Mouse (Mus musculus): ENCODE results near the gene Vezt. TPM values are rescaled to one million over a fixed set of nuclear protein-coding genes. Genes with fewer than 3 reads are reported as not detected.
A peak's percentile ranks its signal among the peaks of the same experiment; 100 is the strongest.

Gene Vezt
- polyA plus RNA-seq, 1 experiment from 2014 or later: 26.9 TPM

- Histone ChIP-seq H3K4me1 (ENCODE audit: control insufficient read depth, insufficient read depth, low read length) (peaks cover 22% of the 10 kb centered on the region), H3K36me3 (ENCODE audit: control insufficient read depth, insufficient read depth, low read length) (0 out of 2 replicates have a peak, but pooled peaks cover 3% of the 10 kb centered on the region), H3K4me2 (no peak overlapping the region), H3K4me3 (ENCODE audit: low read depth, low read length) (no peak overlapping the region), H3K27ac (ENCODE audit: low read depth, low read length) (peak overlapping the region; percentile 13; the same call in 1 of the 2 replicates), H3K9ac (ENCODE audit: low read depth, low read length) (no peak overlapping the region), H3K9me3 (replicated peaks; ENCODE audit: control insufficient read depth, low read length) (no peaks in the 10 kb centered on the region), H3K27me3 (ENCODE audit: control insufficient read depth, insufficient read depth, low read length) (no peaks in the 10 kb centered on the region)
- ATAC-seq (replicated peaks; ENCODE audit: insufficient number of reproducible peaks, low FRiP score, low TSS enrichment): no peak
- 55% methylated on average over 1 of the region's 1 CpGs for WGBS (ENCODE audit: insufficient replicate concordance)
Measured at GRCm38 (mm10) chr10:94047024-94047423, 11.4 kb upstream of the Vezt start.

GRCm38 (mm10) chr10:94045301-94045700, 9.7 kb upstream of the Vezt start:
- Histone ChIP-seq H3K4me2 (no peak overlapping the region), H3K9me3 (replicated peaks; ENCODE audit: control insufficient read depth, low read length) (no peaks in the 10 kb centered on the region), H3K4me1 (ENCODE audit: control insufficient read depth, insufficient read depth, low read length) (peaks cover 22% of the 10 kb centered on the region), H3K4me3 (ENCODE audit: low read depth, low read length) (no peak overlapping the region), H3K36me3 (ENCODE audit: control insufficient read depth, insufficient read depth, low read length) (0 out of 2 replicates have a peak, but pooled peaks cover 3% of the 10 kb centered on the region), H3K9ac (ENCODE audit: low read depth, low read length) (no peak overlapping the region), H3K27me3 (ENCODE audit: control insufficient read depth, insufficient read depth, low read length) (no peaks in the 10 kb centered on the region), H3K27ac (ENCODE audit: low read depth, low read length) (no peak overlapping the region)
- no peak for ATAC-seq (replicated peaks; ENCODE audit: insufficient number of reproducible peaks, low FRiP score, low TSS enrichment)
- 93% methylated on average over 13 of the region's 13 CpGs for WGBS (ENCODE audit: insufficient replicate concordance)

- Histone ChIP-seq H3K4me1 (ENCODE audit: control insufficient read depth, insufficient read depth, low read length) (peaks cover 18% of the 10 kb centered on the region), H3K9me3 (replicated peaks; ENCODE audit: control insufficient read depth, low read length) (no peaks in the 10 kb centered on the region), H3K9ac (ENCODE audit: low read depth, low read length) (no peak overlapping the region), H3K27ac (ENCODE audit: low read depth, low read length) (no peak overlapping the region), H3K4me3 (ENCODE audit: low read depth, low read length) (no peak overlapping the region), H3K36me3 (ENCODE audit: control insufficient read depth, insufficient read depth, low read length) (0 out of 2 replicates have a peak, but pooled peaks cover 3% of the 10 kb centered on the region), H3K27me3 (ENCODE audit: control insufficient read depth, insufficient read depth, low read length) (no peaks in the 10 kb centered on the region), H3K4me2 (no peak overlapping the region)
- 82% methylated on average over 10 of the region's 10 CpGs for WGBS (ENCODE audit: insufficient replicate concordance)
- no peak for ATAC-seq (replicated peaks; ENCODE audit: insufficient number of reproducible peaks, low FRiP score, low TSS enrichment)
Measured at GRCm38 (mm10) chr10:94043908-94044307, 8.3 kb upstream of the Vezt start.

GRCm38 (mm10) chr10:94038366-94039260, 3.0 kb upstream of the Vezt start:
- H3K27me3 ChIP-seq (ENCODE audit: control insufficient read depth, insufficient read depth, low read length): no peaks in the 10 kb centered on the region
- WGBS (ENCODE audit: insufficient replicate concordance): 77% methylated on average over 7 of the region's 7 CpGs
- no peaks in the 10 kb centered on the region for H3K9me3 ChIP-seq (replicated peaks; ENCODE audit: control insufficient read depth, low read length)
- no peak overlapping the region for H3K4me2 ChIP-seq
- H3K36me3 ChIP-seq (ENCODE audit: control insufficient read depth, insufficient read depth, low read length): no peaks in the 10 kb centered on the region
- no peak overlapping the region for H3K9ac ChIP-seq (ENCODE audit: low read depth, low read length)
- H3K27ac ChIP-seq (ENCODE audit: low read depth, low read length): no peak overlapping the region
- no peak overlapping the region for H3K4me3 ChIP-seq (ENCODE audit: low read depth, low read length)
- ATAC-seq (replicated peaks; ENCODE audit: insufficient number of reproducible peaks, low FRiP score, low TSS enrichment): no peak
- peaks cover 10% of the 10 kb centered on the region for H3K4me1 ChIP-seq (ENCODE audit: control insufficient read depth, insufficient read depth, low read length)

GRCm38 (mm10) chr10:94037596-94037995, 2.0 kb upstream of the Vezt start:
- H3K4me2 ChIP-seq: no peak overlapping the region

GRCm38 (mm10) chr10:94037196-94037595, 1.6 kb upstream of the Vezt start:
- Histone ChIP-seq H3K4me2 (peak overlapping the region; percentile 64), H3K27me3 (ENCODE audit: control insufficient read depth, insufficient read depth, low read length) (no peaks in the 10 kb centered on the region), H3K36me3 (ENCODE audit: control insufficient read depth, insufficient read depth, low read length) (no peaks in the 10 kb centered on the region), H3K27ac (ENCODE audit: low read depth, low read length) (no peak overlapping the region), H3K4me1 (ENCODE audit: control insufficient read depth, insufficient read depth, low read length) (peaks cover 10% of the 10 kb centered on the region), H3K9ac (ENCODE audit: low read depth, low read length) (no peak overlapping the region), H3K9me3 (replicated peaks; ENCODE audit: control insufficient read depth, low read length) (no peaks in the 10 kb centered on the region), H3K4me3 (ENCODE audit: low read depth, low read length) (peak overlapping the region; percentile 86)
- WGBS (ENCODE audit: insufficient replicate concordance): 55% methylated on average over 9 of the region's 9 CpGs
- ATAC-seq (replicated peaks; ENCODE audit: insufficient number of reproducible peaks, low FRiP score, low TSS enrichment): no peak

More at GRCm38 (mm10) chr10:94037596-94037995, 2.0 kb upstream of the Vezt start:
- 84% methylated on average over 4 of the region's 4 CpGs for WGBS (ENCODE audit: insufficient replicate concordance)
- Histone ChIP-seq H3K27ac (ENCODE audit: low read depth, low read length) (no peak overlapping the region), H3K4me1 (ENCODE audit: control insufficient read depth, insufficient read depth, low read length) (peaks cover 10% of the 10 kb centered on the region), H3K4me3 (ENCODE audit: low read depth, low read length) (no peak overlapping the region; the same call in 1 of the 2 replicates), H3K36me3 (ENCODE audit: control insufficient read depth, insufficient read depth, low read length) (no peaks in the 10 kb centered on the region), H3K27me3 (ENCODE audit: control insufficient read depth, insufficient read depth, low read length) (no peaks in the 10 kb centered on the region), H3K9ac (ENCODE audit: low read depth, low read length) (no peak overlapping the region), H3K9me3 (replicated peaks; ENCODE audit: control insufficient read depth, low read length) (no peaks in the 10 kb centered on the region)
- no peak for ATAC-seq (replicated peaks; ENCODE audit: insufficient number of reproducible peaks, low FRiP score, low TSS enrichment)

- no peaks in the 10 kb centered on the region for H3K27me3 ChIP-seq (ENCODE audit: control insufficient read depth, insufficient read depth, low read length)
- peak overlapping the region; percentile 93 for H3K9ac ChIP-seq (ENCODE audit: low read depth, low read length)
- no peak for ATAC-seq (replicated peaks; ENCODE audit: insufficient number of reproducible peaks, low FRiP score, low TSS enrichment)
- WGBS (ENCODE audit: insufficient replicate concordance): 1% methylated on average over 24 of the region's 32 CpGs
- H3K9me3 ChIP-seq (replicated peaks; ENCODE audit: control insufficient read depth, low read length): no peaks in the 10 kb centered on the region
- no peaks in the 10 kb centered on the region for H3K36me3 ChIP-seq (ENCODE audit: control insufficient read depth, insufficient read depth, low read length)
- peak overlapping the region; percentile 64 for H3K4me2 ChIP-seq
- H3K27ac ChIP-seq (ENCODE audit: low read depth, low read length): peak overlapping the region; percentile 79
- H3K4me3 ChIP-seq (ENCODE audit: low read depth, low read length): peak overlapping the region; percentile 86
- H3K4me1 ChIP-seq (ENCODE audit: control insufficient read depth, insufficient read depth, low read length): peaks cover 10% of the 10 kb centered on the region
Measured at GRCm38 (mm10) chr10:94036375-94036758, 750 bp upstream of the Vezt start.

- no peaks in the 10 kb centered on the region for H3K9me3 ChIP-seq (replicated peaks; ENCODE audit: control insufficient read depth, low read length)
- H3K4me1 ChIP-seq (ENCODE audit: control insufficient read depth, insufficient read depth, low read length): peaks cover 10% of the 10 kb centered on the region
- no peaks in the 10 kb centered on the region for H3K27me3 ChIP-seq (ENCODE audit: control insufficient read depth, insufficient read depth, low read length)
- H3K9ac ChIP-seq (ENCODE audit: low read depth, low read length): peak overlapping the region; percentile 90
- 1% methylated on average over 30 of the region's 30 CpGs for WGBS (ENCODE audit: insufficient replicate concordance)
- peak overlapping the region; percentile 41; the same call in 1 of the 2 replicates for H3K27ac ChIP-seq (ENCODE audit: low read depth, low read length)
- peak overlapping the region; percentile 86 for H3K4me3 ChIP-seq (ENCODE audit: low read depth, low read length)
- H3K4me2 ChIP-seq: peak overlapping the region; percentile 84
- peak; percentile 89 for ATAC-seq (replicated peaks; ENCODE audit: insufficient number of reproducible peaks, low FRiP score, low TSS enrichment)
- no peaks in the 10 kb centered on the region for H3K36me3 ChIP-seq (ENCODE audit: control insufficient read depth, insufficient read depth, low read length)
Measured at GRCm38 (mm10) chr10:94034876-94035657, 550 bp downstream of the Vezt start.

Measured in heart, embryonic 11.5 days (tissue).